ENCODE assay signal across 8 mouse cellular contexts in genomic region chr19:29366226-29366968, GRCm38 (mm10). TPM values are rescaled to one million over a fixed set of nuclear protein-coding genes. Genes with fewer than 3 reads are reported as not detected.
DNase-seq lines count a peak whose midpoint lies in the region; ATAC-seq and TF ChIP-seq lines count a peak whose summit lies in the region.

No protein-coding gene starts in this region.

- peak overlapping the region; percentile 97 for H3K4me2 ChIP-seq in hindbrain, embryonic 16.5 days (ENCODE audit: low read length)
- H3K4me2 ChIP-seq in midbrain, embryonic 16.5 days (ENCODE audit: low read length) = peak overlapping the region; percentile 86

- ATAC-seq in hindbrain, embryonic 16.5 days = no peak
- no peak for ATAC-seq in midbrain, embryonic 16.5 days

- H3K27me3 ChIP-seq in embryonic facial prominence, embryonic 10.5 days (replicated peaks; ENCODE audit: low read depth, poor library complexity, severe bottlenecking) = peaks cover 40% of the 10 kb centered on the region
- H3K27me3 ChIP-seq in hindbrain, embryonic 16.5 days (replicated peaks; ENCODE audit: control insufficient read depth, insufficient read depth, low read length) = no peaks in the 10 kb centered on the region
- H3K27me3 ChIP-seq in midbrain, embryonic 16.5 days (ENCODE audit: control insufficient read depth, insufficient read depth, low read depth, low read length) = no peaks in the 10 kb centered on the region

- peak overlapping the region; percentile 72; the same call in 1 of the 2 replicates for H3K27ac ChIP-seq in layer of hippocampus, adult 2 months
- no peak overlapping the region for H3K27ac ChIP-seq in embryonic facial prominence, embryonic 10.5 days (replicated peaks)
- no peak overlapping the region for H3K27ac ChIP-seq in hindbrain, embryonic 16.5 days (ENCODE audit: low read depth, low read length)
- no peak overlapping the region for H3K27ac ChIP-seq in midbrain, embryonic 16.5 days (ENCODE audit: low read length)

- no peak for DNase-seq in layer of hippocampus, adult 2 months (ENCODE audit: low spot score in 2 of 2)
- no peak for DNase-seq in layer of hippocampus, postnatal 14 days (ENCODE audit: low spot score in 2 of 2)
- no peak for DNase-seq in embryonic facial prominence, embryonic 10.5 days (ENCODE audit: low spot score)
- DNase-seq in right cerebral cortex, postnatal 4 days = no peak
- no peak for DNase-seq in adrenal gland, postnatal 10 days
- no peak for DNase-seq in gastrocnemius, postnatal 4 days (ENCODE audit: low spot score in 2 of 2)

- no peaks in the 10 kb centered on the region for H3K36me3 ChIP-seq in embryonic facial prominence, embryonic 10.5 days (replicated peaks)
- no peaks in the 10 kb centered on the region for H3K36me3 ChIP-seq in hindbrain, embryonic 16.5 days (ENCODE audit: control insufficient read depth, insufficient read depth, low read length)
- no peaks in the 10 kb centered on the region for H3K36me3 ChIP-seq in midbrain, embryonic 16.5 days (ENCODE audit: control insufficient read depth, insufficient read depth, low read length)

- peak overlapping the region; percentile 75 for H3K4me3 ChIP-seq in layer of hippocampus, adult 2 months
- H3K4me3 ChIP-seq in embryonic facial prominence, embryonic 10.5 days = peak overlapping the region; percentile 59
- H3K4me3 ChIP-seq in hindbrain, embryonic 16.5 days (ENCODE audit: low read length) = peak overlapping the region; percentile 53
- H3K4me3 ChIP-seq in midbrain, embryonic 16.5 days (ENCODE audit: low read depth, low read length) = peak overlapping the region; percentile 46

- no peaks in the 10 kb centered on the region for H3K9me3 ChIP-seq in embryonic facial prominence, embryonic 10.5 days
- H3K9me3 ChIP-seq in hindbrain, embryonic 16.5 days (ENCODE audit: control insufficient read depth, low read length) = no peaks in the 10 kb centered on the region
- H3K9me3 ChIP-seq in midbrain, embryonic 16.5 days (replicated peaks; ENCODE audit: control insufficient read depth, low read length, poor library complexity, severe bottlenecking) = no peaks in the 10 kb centered on the region

- WGBS in embryonic facial prominence, embryonic 10.5 days = 54% methylated on average over 20 of the region's 20 CpGs
- 60% methylated on average over 20 of the region's 20 CpGs for WGBS in hindbrain, embryonic 16.5 days
- 63% methylated on average over 20 of the region's 20 CpGs for WGBS in midbrain, embryonic 16.5 days

- H3K9ac ChIP-seq in hindbrain, embryonic 16.5 days (ENCODE audit: low read depth, low read length) = peak overlapping the region; percentile 64; the same call in 1 of the 2 replicates
- no peak overlapping the region for H3K9ac ChIP-seq in midbrain, embryonic 16.5 days (ENCODE audit: low read depth, low read length)

- peaks cover 16% of the 10 kb centered on the region for H3K4me1 ChIP-seq in embryonic facial prominence, embryonic 10.5 days
- H3K4me1 ChIP-seq in hindbrain, embryonic 16.5 days (ENCODE audit: control insufficient read depth, insufficient read depth, low read depth, low read length) = peaks cover 11% of the 10 kb centered on the region
- peaks cover 9% of the 10 kb centered on the region; the same call in 1 of the 2 replicates for H3K4me1 ChIP-seq in midbrain, embryonic 16.5 days (ENCODE audit: control insufficient read depth, insufficient read depth, low read length)

- TF ChIP-seq CTCF in layer of hippocampus, adult 2 months (conservative IDR thresholded peaks at IDR 0.05) = no peak

RNA-seq across cellular contexts. Expression of gene Plgrkt, which starts 0.8 kb away (rescaled TPM):
- 10 to 100 TPM; 26.4 to 27.6 TPM for total RNA-seq in layer of hippocampus, adult 2 months (2021)
- 10 to 100 TPM; 28.1 to 31.8 TPM for total RNA-seq in layer of hippocampus, postnatal 14 days (2021)
- polyA plus RNA-seq in embryonic facial prominence, embryonic 10.5 days (2016; fragmentation: Nextera tagmentation; extraction: Ambion mirVana) = 34.7 and 35.3 TPM in 2 replicates
- 66.4 and 71.9 TPM in 2 replicates for polyA plus RNA-seq in hindbrain, embryonic 16.5 days (2015; fragmentation: Nextera tagmentation; extraction: Ambion mirVana)
- polyA plus RNA-seq in midbrain, embryonic 16.5 days (2015; fragmentation: Nextera tagmentation; extraction: Ambion mirVana) = 82.4 and 84.1 TPM in 2 replicates
- 10 to 100 TPM; 44.0 to 83.3 TPM for total RNA-seq in adrenal gland, postnatal 10 days (2021)
- 10 to 100 TPM; 35.6 to 41.7 TPM for total RNA-seq in gastrocnemius, postnatal 4 days (2021)

RNA-seq across cellular contexts. Expression of gene Cd274, which starts 0.9 kb away (rescaled TPM):
- 1 to 10 TPM in 1 of 2 experiments, under 1 TPM in 1; 1.00 to 1.2 TPM for total RNA-seq in layer of hippocampus, adult 2 months (2021)
- total RNA-seq in layer of hippocampus, postnatal 14 days (2021) = 1 to 10 TPM in 1 of 2 experiments, under 1 TPM in 1; 0.93 to 1.0 TPM
- polyA plus RNA-seq in embryonic facial prominence, embryonic 10.5 days (2016; fragmentation: Nextera tagmentation; extraction: Ambion mirVana) = 0.11 and 0.18 TPM in 2 replicates
- polyA plus RNA-seq in hindbrain, embryonic 16.5 days (2015; fragmentation: Nextera tagmentation; extraction: Ambion mirVana) = 0.56 and 0.76 TPM in 2 replicates
- polyA plus RNA-seq in midbrain, embryonic 16.5 days (2015; fragmentation: Nextera tagmentation; extraction: Ambion mirVana) = 0.71 and 0.93 TPM in 2 replicates
- 1 to 10 TPM; 2.7 to 6.9 TPM for total RNA-seq in adrenal gland, postnatal 10 days (2021)
- total RNA-seq in gastrocnemius, postnatal 4 days (2021) = 1 to 10 TPM in 1 of 2 experiments, under 1 TPM in 1; 0.76 to 1.1 TPM

RNA-seq across cellular contexts. Expression of gene Rln1, which starts 31.9 kb away (rescaled TPM):
- total RNA-seq in layer of hippocampus, adult 2 months (2021) = 1 to 10 TPM; 2.2 to 4.1 TPM
- 1 to 10 TPM; 2.1 to 2.8 TPM for total RNA-seq in layer of hippocampus, postnatal 14 days (2021)
- 0.21 and 0.70 TPM in 2 replicates for polyA plus RNA-seq in embryonic facial prominence, embryonic 10.5 days (2016; fragmentation: Nextera tagmentation; extraction: Ambion mirVana)
- 3.5 and 4.6 TPM in 2 replicates for polyA plus RNA-seq in hindbrain, embryonic 16.5 days (2015; fragmentation: Nextera tagmentation; extraction: Ambion mirVana)
- 3.7 and 4.3 TPM in 2 replicates for polyA plus RNA-seq in midbrain, embryonic 16.5 days (2015; fragmentation: Nextera tagmentation; extraction: Ambion mirVana)
- not detected for total RNA-seq in adrenal gland, postnatal 10 days (2021)
- 1 to 10 TPM in 1 of 2 experiments, under 1 TPM in 1; 0.78 to 1.1 TPM for total RNA-seq in gastrocnemius, postnatal 4 days (2021)

RNA-seq across cellular contexts. Expression of gene Insl6, which starts 41.2 kb away (rescaled TPM):
- 1 to 10 TPM in 1 of 2 experiments, under 1 TPM in 1; 0.74 to 1.3 TPM for total RNA-seq in layer of hippocampus, adult 2 months (2021)
- under 1 TPM in 1 of 2 experiments, not detected in 1; 0.51 TPM for total RNA-seq in layer of hippocampus, postnatal 14 days (2021)
- polyA plus RNA-seq in embryonic facial prominence, embryonic 10.5 days (2016; fragmentation: Nextera tagmentation; extraction: Ambion mirVana) = 6.0 and 7.0 TPM in 2 replicates
- 1.4 and 2.3 TPM in 2 replicates for polyA plus RNA-seq in hindbrain, embryonic 16.5 days (2015; fragmentation: Nextera tagmentation; extraction: Ambion mirVana)
- polyA plus RNA-seq in midbrain, embryonic 16.5 days (2015; fragmentation: Nextera tagmentation; extraction: Ambion mirVana) = 0.82 and 1.4 TPM in 2 replicates
- total RNA-seq in adrenal gland, postnatal 10 days (2021) = under 1 TPM in 1 of 2 experiments, not detected in 1; 0.66 TPM
- total RNA-seq in gastrocnemius, postnatal 4 days (2021) = under 1 TPM; 0.80 to 0.83 TPM

RNA-seq across cellular contexts. Expression of gene Pdcd1lg2, which starts 44.3 kb away (rescaled TPM):
- total RNA-seq in layer of hippocampus, adult 2 months (2021) = not detected
- not detected for total RNA-seq in layer of hippocampus, postnatal 14 days (2021)
- not detected in 2 replicates for polyA plus RNA-seq in embryonic facial prominence, embryonic 10.5 days (2016; fragmentation: Nextera tagmentation; extraction: Ambion mirVana)
- 0.09 and 0.12 TPM in 2 replicates for polyA plus RNA-seq in hindbrain, embryonic 16.5 days (2015; fragmentation: Nextera tagmentation; extraction: Ambion mirVana)
- not detected in 2 replicates for polyA plus RNA-seq in midbrain, embryonic 16.5 days (2015; fragmentation: Nextera tagmentation; extraction: Ambion mirVana)
- not detected for total RNA-seq in adrenal gland, postnatal 10 days (2021)
- not detected for total RNA-seq in gastrocnemius, postnatal 4 days (2021)
